Mouse (Mus musculus): Measurements from ENCODE around the gene Vmn1r68.

DNA sequence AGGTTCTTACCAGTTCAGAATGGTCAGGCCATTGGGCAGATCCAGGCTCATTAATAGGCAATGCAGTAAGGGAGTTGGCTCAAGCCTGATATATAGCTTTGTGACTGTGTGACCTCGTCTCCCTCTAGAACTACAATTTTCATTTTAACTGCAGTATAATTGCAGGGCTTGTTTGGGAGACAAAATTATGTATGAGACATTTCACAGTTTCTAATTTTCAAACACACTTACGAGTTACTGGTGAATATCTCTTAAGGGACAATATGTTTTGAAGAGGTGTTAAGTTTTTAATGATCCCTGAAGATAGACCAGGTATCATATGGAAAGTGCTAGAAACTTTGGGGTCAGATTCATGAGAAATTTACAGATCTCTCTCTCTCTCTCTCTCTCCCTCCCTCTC is at the start of gene Vmn1r68:
- TF ChIP-seq CTCF (IDR thresholded peaks at IDR 0.05; ENCODE audit: control insufficient read depth, insufficient read depth, insufficient replicate concordance, low read depth, low read length) (no peak), POLR2A (IDR thresholded peaks at IDR 0.05; ENCODE audit: control insufficient read depth, low read depth, low read length) (no peak)

All from testis, adult 2 months (tissue).